ENCODE assay signal across 25 mouse cellular contexts in genomic region chr8:66550092-66550491, GRCm38 (mm10). TPM values are rescaled to one million over a fixed set of nuclear protein-coding genes. Genes with fewer than 3 reads are reported as not detected.
DNase-seq lines count a peak whose midpoint lies in the region; ATAC-seq and TF ChIP-seq lines count a peak whose summit lies in the region.
"Had no signal": no experiment of that assay in that cellular context is flagged by ENCODE, and none has a peak within 500 bp of the region (broad histone marks: within the 10 kb centered on the region; RNA-seq: fewer than 3 reads in every experiment).

No protein-coding gene starts in this region.

- no peaks in the 10 kb centered on the region for H3K4me1 ChIP-seq in hindbrain, embryonic 11.5 days (replicated peaks; ENCODE audit: control insufficient read depth, insufficient read depth, low read length)
- no peaks in the 10 kb centered on the region for H3K4me1 ChIP-seq in hindbrain, embryonic 14.5 days (replicated peaks; ENCODE audit: control insufficient read depth, insufficient read depth, low read length)
- H3K4me1 ChIP-seq in intestine, postnatal 0 days (replicated peaks; ENCODE audit: control insufficient read depth, insufficient read depth, low read length), result no peaks in the 10 kb centered on the region
- H3K4me1 ChIP-seq: embryonic facial prominence, embryonic 13.5 days; forebrain, embryonic 10.5 days; hindbrain, embryonic 13.5 days; neural tube, embryonic 12.5 days had no signal

- H3K9me3 ChIP-seq in hindbrain, embryonic 11.5 days (ENCODE audit: control insufficient read depth, low read length), result no peaks in the 10 kb centered on the region
- H3K9me3 ChIP-seq in hindbrain, embryonic 14.5 days (ENCODE audit: control insufficient read depth, low read length), result no peaks in the 10 kb centered on the region
- H3K9me3 ChIP-seq in intestine, postnatal 0 days (ENCODE audit: control insufficient read depth), result no peaks in the 10 kb centered on the region
- H3K9me3 ChIP-seq: embryonic facial prominence, embryonic 13.5 days; forebrain, embryonic 10.5 days; hindbrain, embryonic 13.5 days; neural tube, embryonic 12.5 days had no signal

- H3K36me3 ChIP-seq in hindbrain, embryonic 11.5 days (ENCODE audit: control insufficient read depth, insufficient read depth, low read length), result no peaks in the 10 kb centered on the region
- no peaks in the 10 kb centered on the region for H3K36me3 ChIP-seq in hindbrain, embryonic 14.5 days (replicated peaks; ENCODE audit: control insufficient read depth, insufficient read depth)
- H3K36me3 ChIP-seq in intestine, postnatal 0 days (ENCODE audit: control insufficient read depth, insufficient read depth), result no peaks in the 10 kb centered on the region
- H3K36me3 ChIP-seq: embryonic facial prominence, embryonic 13.5 days; forebrain, embryonic 10.5 days; hindbrain, embryonic 13.5 days; neural tube, embryonic 12.5 days had no signal

- intact Hi-C loops in heart, postnatal 10 days (cut with DNase I), result no loop called here

- H3K4me2 ChIP-seq in hindbrain, embryonic 11.5 days (replicated peaks; ENCODE audit: low read depth, low read length), result no peak overlapping the region
- no peak overlapping the region for H3K4me2 ChIP-seq in hindbrain, embryonic 14.5 days (replicated peaks)
- peak overlapping the region; percentile 32; the same call in 1 of the 2 replicates for H3K4me2 ChIP-seq in intestine, postnatal 0 days (replicated peaks; ENCODE audit: low read depth)
- H3K4me2 ChIP-seq: embryonic facial prominence, embryonic 13.5 days; hindbrain, embryonic 13.5 days; neural tube, embryonic 12.5 days had no signal

- 24% methylated on average over 7 of the region's 7 CpGs for WGBS in hindbrain, embryonic 11.5 days
- WGBS in hindbrain, embryonic 14.5 days, result 28% methylated on average over 7 of the region's 7 CpGs
- 8% methylated on average over 7 of the region's 7 CpGs for WGBS in intestine, postnatal 0 days

- H3K4me3 ChIP-seq in hindbrain, embryonic 11.5 days (ENCODE audit: low read depth, low read length), result no peak overlapping the region
- H3K4me3 ChIP-seq in hindbrain, embryonic 14.5 days (replicated peaks; ENCODE audit: low read length), result no peak overlapping the region
- H3K4me3 ChIP-seq in intestine, postnatal 0 days (ENCODE audit: low read depth, low read length), result no peak overlapping the region
- H3K4me3 ChIP-seq: embryonic facial prominence, embryonic 13.5 days; forebrain, embryonic 10.5 days; hindbrain, embryonic 13.5 days; neural tube, embryonic 12.5 days had no signal

- ATAC-seq in hindbrain, embryonic 11.5 days (ENCODE audit: low FRiP score), result no peak
- ATAC-seq in hindbrain, embryonic 14.5 days (ENCODE audit: low FRiP score), result no peak
- 0 out of 2 replicates have a peak, but pooled peaks have one; percentile 22 for ATAC-seq in intestine, postnatal 0 days

- H3K27me3 ChIP-seq in hindbrain, embryonic 11.5 days (ENCODE audit: control insufficient read depth, insufficient read depth, low read length), result no peaks in the 10 kb centered on the region
- no peaks in the 10 kb centered on the region for H3K27me3 ChIP-seq in hindbrain, embryonic 14.5 days (ENCODE audit: control insufficient read depth, insufficient read depth, low read length)
- H3K27me3 ChIP-seq in intestine, postnatal 0 days (replicated peaks; ENCODE audit: control insufficient read depth, insufficient read depth, low read length), result no peaks in the 10 kb centered on the region
- H3K27me3 ChIP-seq: embryonic facial prominence, embryonic 13.5 days; hindbrain, embryonic 13.5 days; neural tube, embryonic 12.5 days had no signal

- peak; percentile 0 for DNase-seq in hindbrain, embryonic 11.5 days (ENCODE audit: low spot score)
- no peak for DNase-seq in hindbrain, embryonic 14.5 days (ENCODE audit: low spot score)
- peak; percentile 39 for DNase-seq in ES-CJ7 (ENCODE audit: low read depth, low spot score)
- DNase-seq in embryo, embryonic 11 days, result peak; percentile 1
- no peak for DNase-seq in thymus, postnatal 36 days
- DNase-seq in heart, postnatal 10 days, result no peak
- DNase-seq in spleen, postnatal 4 days (ENCODE audit: low spot score in 2 of 2), result no peak
- DNase-seq: cerebellum, adult 9-11 months; heart, adult 18-20 months; kidney, adult 18-20 months; kidney, postnatal 10 days; layer of hippocampus, adult 9-11 months; lung, adult 2 months; thymus, postnatal 4 days had no signal

- H3K27ac ChIP-seq in hindbrain, embryonic 11.5 days (ENCODE audit: low read depth, low read length), result no peak overlapping the region
- H3K27ac ChIP-seq in hindbrain, embryonic 14.5 days, result no peak overlapping the region
- H3K27ac ChIP-seq in intestine, postnatal 0 days (ENCODE audit: low read depth, low read length), result no peak overlapping the region
- H3K27ac ChIP-seq: embryonic facial prominence, embryonic 13.5 days; forebrain, embryonic 10.5 days; hindbrain, embryonic 13.5 days; neural tube, embryonic 12.5 days had no signal

- 0 out of 2 replicates have a peak, but pooled peaks have one; percentile 20 for TF ChIP-seq CTCF in intestine, postnatal 0 days (IDR thresholded peaks at IDR 0.05; ENCODE audit: low read depth)

- no peak overlapping the region for H3K9ac ChIP-seq in hindbrain, embryonic 11.5 days (ENCODE audit: low read depth, low read length)
- H3K9ac ChIP-seq in hindbrain, embryonic 14.5 days, result no peak overlapping the region
- no peak overlapping the region for H3K9ac ChIP-seq in intestine, postnatal 0 days (ENCODE audit: low read depth, low read length)
- H3K9ac ChIP-seq: embryonic facial prominence, embryonic 13.5 days; hindbrain, embryonic 13.5 days; neural tube, embryonic 12.5 days had no signal

RNA-seq across cellular contexts. Expression of gene Tktl2, which starts 38.5 kb away (rescaled TPM):
- not detected in 2 replicates for polyA plus RNA-seq in hindbrain, embryonic 11.5 days (2014; fragmentation: Nextera tagmentation; extraction: Ambion mirVana)
- not detected in 2 replicates for polyA plus RNA-seq in hindbrain, embryonic 14.5 days (2014; fragmentation: Nextera tagmentation; extraction: Ambion mirVana)
- polyA plus RNA-seq in intestine, postnatal 0 days (2015; fragmentation: Nextera tagmentation; extraction: Ambion mirVana), result not detected in 2 replicates
- total RNA-seq in heart, postnatal 10 days (2021), result under 1 TPM in 1 of 2 experiments, not detected in 1; 0.07 TPM
- total RNA-seq: adrenal gland, postnatal 4 days; gastrocnemius, adult 8-10 months; heart, adult 18-20 months; liver, adult 2 months; megakaryocyte-erythroid progenitor cell, adult 5-6 weeks had no signal
- polyA plus RNA-seq: embryonic facial prominence, embryonic 13.5 days; forebrain, embryonic 10.5 days; heart, embryonic 16.5 days; hindbrain, embryonic 13.5 days; liver, adult 2 months; lung, adult 2 months; neural tube, embryonic 12.5 days; spleen, adult 2 months had no signal

Comparison
In these comparisons a context has a peak if more than half of its experiments do, and no peak if none do; other contexts are left out.
1. DNase-seq: peak in hindbrain, embryonic 11.5 days (single experiment), ES-CJ7 (single experiment) and embryo, embryonic 11 days (single experiment); none in hindbrain, embryonic 14.5 days (single experiment), thymus, postnatal 36 days (0 of 2), heart, postnatal 10 days (0 of 2) and spleen, postnatal 4 days (0 of 2).